Mouse (Mus musculus) lung, postnatal 0 days (tissue): ENCODE results near the gene Pcdh9.

ENCODE experiments used
- CTCF ChIP-seq: IDR thresholded peaks from 2 replicates; pipeline ENCODE4 v1.5.1; 2016; ENCODE audit warnings: antibody characterized with exemption, mild to moderate bottlenecking
- EP300 ChIP-seq: IDR thresholded peaks from 2 replicates; pipeline ENCODE4 v1.6.1; 2016; ENCODE audit warnings: antibody characterized with exemption, mild to moderate bottlenecking, control low read depth

- no peak for TF ChIP-seq CTCF
- TF ChIP-seq EP300 = no peak
These were observed 355.6 kb downstream of the Pcdh9 start for GRCm38 (mm10) chr14:93534928-93535327.
